Comparison of ENCODE assay signal across 8 mouse cellular contexts in genomic region chr17:26068024-26068830, GRCm38 (mm10). TPM values are rescaled to one million over a fixed set of nuclear protein-coding genes. Genes with fewer than 3 reads are reported as not detected.
DNase-seq lines count a peak whose midpoint lies in the region; ATAC-seq and TF ChIP-seq lines count a peak whose summit lies in the region.

No protein-coding gene starts in this region.

- no peaks in the 10 kb centered on the region for H3K27me3 ChIP-seq in kidney, postnatal 0 days (ENCODE audit: insufficient read depth, low read length)
- peaks cover 3% of the 10 kb centered on the region; the same call in 1 of the 2 replicates for H3K27me3 ChIP-seq in midbrain, embryonic 11.5 days (ENCODE audit: control insufficient read depth, insufficient read depth, low read length)

- H3K36me3 ChIP-seq in kidney, postnatal 0 days (ENCODE audit: insufficient read depth, low read length) = 0 out of 2 replicates have a peak, but pooled peaks cover 3% of the 10 kb centered on the region
- H3K36me3 ChIP-seq in midbrain, embryonic 11.5 days (ENCODE audit: control insufficient read depth, insufficient read depth, low read length) = no peaks in the 10 kb centered on the region

- H3K4me3 ChIP-seq in kidney, postnatal 0 days (replicated peaks; ENCODE audit: low read depth, low read length) = peak overlapping the region; percentile 85
- peak overlapping the region; percentile 63 for H3K4me3 ChIP-seq in midbrain, embryonic 11.5 days (ENCODE audit: low read depth, low read length)

- H3K9ac ChIP-seq in kidney, postnatal 0 days (ENCODE audit: low read depth, low read length) = peak overlapping the region; percentile 71
- peak overlapping the region; percentile 87 for H3K9ac ChIP-seq in midbrain, embryonic 11.5 days (ENCODE audit: low read length)

- ATAC-seq in granulocyte monocyte progenitor cell, adult 5-6 weeks (replicated peaks; ENCODE audit: poor library complexity, severe bottlenecking) = peak; percentile 30; the same call in 1 of the 2 replicates
- ATAC-seq in kidney, postnatal 0 days (replicated peaks; ENCODE audit: low FRiP score, low read depth) = 0 out of 2 replicates have a peak, but pooled peaks have one; percentile 19
- peak; percentile 42 for ATAC-seq in midbrain, embryonic 11.5 days (ENCODE audit: low FRiP score)

- no peaks in the 10 kb centered on the region for H3K9me3 ChIP-seq in kidney, postnatal 0 days (replicated peaks; ENCODE audit: low read length)
- H3K9me3 ChIP-seq in midbrain, embryonic 11.5 days (ENCODE audit: control insufficient read depth, low read length) = no peaks in the 10 kb centered on the region

- no peak for TF ChIP-seq CTCF in kidney, postnatal 0 days (IDR thresholded peaks at IDR 0.05; ENCODE audit: low read depth)

- peaks cover 22% of the 10 kb centered on the region for H3K4me1 ChIP-seq in kidney, postnatal 0 days (replicated peaks; ENCODE audit: insufficient read depth, low read length)
- H3K4me1 ChIP-seq in midbrain, embryonic 11.5 days (ENCODE audit: control insufficient read depth, insufficient read depth, low read length) = peaks cover 33% of the 10 kb centered on the region

- peak; percentile 6 for DNase-seq in ovary, postnatal 14 days (ENCODE audit: low spot score)
- no peak for DNase-seq in ovary, adult 18-20 months (ENCODE audit: low spot score)
- DNase-seq in embryo, embryonic 10 days (ENCODE audit: low spot score) = peak; percentile 42
- no peak for DNase-seq in kidney, postnatal 0 days (ENCODE audit: low spot score)
- peak; percentile 96 for DNase-seq in midbrain, embryonic 11.5 days (ENCODE audit: low spot score, missing footprints)
- DNase-seq in thymus, postnatal 14 days = peak; percentile 20
- no peak for DNase-seq in T-cell, adult 2 months (ENCODE audit: low spot score)

- peak overlapping the region; percentile 97 for H3K4me2 ChIP-seq in kidney, postnatal 0 days (ENCODE audit: low read length)
- peak overlapping the region; percentile 99 for H3K4me2 ChIP-seq in midbrain, embryonic 11.5 days

- H3K27ac ChIP-seq in kidney, postnatal 0 days = peak overlapping the region; percentile 66; the same call in 1 of the 2 replicates
- no peak overlapping the region for H3K27ac ChIP-seq in midbrain, embryonic 11.5 days (ENCODE audit: low read depth, low read length)

- 1% methylated on average over 44 of the region's 44 CpGs for WGBS in kidney, postnatal 0 days
- 2% methylated on average over 44 of the region's 44 CpGs for WGBS in midbrain, embryonic 11.5 days

RNA-seq across cellular contexts. Expression of gene Rab11fip3, which starts 1.1 kb away (rescaled TPM):
- 1.3 and 3.6 TPM in 2 replicates for total RNA-seq in granulocyte monocyte progenitor cell, adult 5-6 weeks (2014; fragmentation: Nextera tagmentation)
- 0.46 and 0.60 TPM in 2 replicates for total RNA-seq in granulocyte monocyte progenitor cell, adult 5-6 weeks (2017)
- polyA plus RNA-seq in kidney, postnatal 0 days (2015; fragmentation: Nextera tagmentation; extraction: Ambion mirVana) = 35.3 and 40.2 TPM in 2 replicates
- polyA plus RNA-seq in midbrain, embryonic 11.5 days (2014; fragmentation: Nextera tagmentation; extraction: Ambion mirVana) = 18.1 and 18.2 TPM in 2 replicates

RNA-seq across cellular contexts. Expression of gene Decr2, which starts 21.9 kb away (rescaled TPM):
- total RNA-seq in granulocyte monocyte progenitor cell, adult 5-6 weeks (2014; fragmentation: Nextera tagmentation) = 5.7 and 13.3 TPM in 2 replicates
- 14.8 and 17.0 TPM in 2 replicates for total RNA-seq in granulocyte monocyte progenitor cell, adult 5-6 weeks (2017)
- 44.8 and 47.3 TPM in 2 replicates for polyA plus RNA-seq in kidney, postnatal 0 days (2015; fragmentation: Nextera tagmentation; extraction: Ambion mirVana)
- 17.0 and 18.1 TPM in 2 replicates for polyA plus RNA-seq in midbrain, embryonic 11.5 days (2014; fragmentation: Nextera tagmentation; extraction: Ambion mirVana)

RNA-seq across cellular contexts. Expression of gene Nme4, which starts 27.2 kb away (rescaled TPM):
- 74.1 and 75.1 TPM in 2 replicates for total RNA-seq in granulocyte monocyte progenitor cell, adult 5-6 weeks (2014; fragmentation: Nextera tagmentation)
- 41.2 and 43.4 TPM in 2 replicates for total RNA-seq in granulocyte monocyte progenitor cell, adult 5-6 weeks (2017)
- 56.1 and 57.6 TPM in 2 replicates for polyA plus RNA-seq in kidney, postnatal 0 days (2015; fragmentation: Nextera tagmentation; extraction: Ambion mirVana)
- 51.5 and 57.7 TPM in 2 replicates for polyA plus RNA-seq in midbrain, embryonic 11.5 days (2014; fragmentation: Nextera tagmentation; extraction: Ambion mirVana)

RNA-seq across cellular contexts. Expression of gene Tmem8, which starts 44.9 kb away (rescaled TPM):
- total RNA-seq in granulocyte monocyte progenitor cell, adult 5-6 weeks (2014; fragmentation: Nextera tagmentation) = 5.3 and 8.6 TPM in 2 replicates
- 2.1 and 3.7 TPM in 2 replicates for total RNA-seq in granulocyte monocyte progenitor cell, adult 5-6 weeks (2017)
- polyA plus RNA-seq in kidney, postnatal 0 days (2015; fragmentation: Nextera tagmentation; extraction: Ambion mirVana) = 13.0 and 14.0 TPM in 2 replicates
- 1.1 and 1.3 TPM in 2 replicates for polyA plus RNA-seq in midbrain, embryonic 11.5 days (2014; fragmentation: Nextera tagmentation; extraction: Ambion mirVana)

RNA-seq across cellular contexts. Expression of gene Mrpl28, which starts 55.1 kb away (rescaled TPM):
- total RNA-seq in granulocyte monocyte progenitor cell, adult 5-6 weeks (2014; fragmentation: Nextera tagmentation) = 61.7 and 90.4 TPM in 2 replicates
- total RNA-seq in granulocyte monocyte progenitor cell, adult 5-6 weeks (2017) = 47.1 and 68.9 TPM in 2 replicates
- polyA plus RNA-seq in kidney, postnatal 0 days (2015; fragmentation: Nextera tagmentation; extraction: Ambion mirVana) = 175 and 192 TPM in 2 replicates
- 256 and 275 TPM in 2 replicates for polyA plus RNA-seq in midbrain, embryonic 11.5 days (2014; fragmentation: Nextera tagmentation; extraction: Ambion mirVana)

Comparison
In these comparisons a context has a peak if more than half of its experiments do, and no peak if none do; other contexts are left out.
1. DNase-seq: peak in ovary, postnatal 14 days (single experiment), embryo, embryonic 10 days (single experiment), midbrain, embryonic 11.5 days (single experiment) and thymus, postnatal 14 days (single experiment); none in ovary, adult 18-20 months (single experiment), kidney, postnatal 0 days (single experiment) and T-cell, adult 2 months (single experiment).
2. Peak in every context shown above with its lines, with median percentiles within 50 percentile points of each other: ATAC-seq.